Mouse (Mus musculus) small intestine, adult 2 months (tissue): ENCODE measurements around the gene Usp44. TPM values are rescaled to one million over a fixed set of nuclear protein-coding genes. Genes with fewer than 3 reads are reported as not detected.

Experiments used
- H3K27ac ChIP-seq: fragments of 200-500 bp; 2 replicates; pipeline ENCODE4 v1.5.1; 2012; ENCODE audit warnings: low read depth, low read length, control low read depth, inconsistent platforms; ENCODE audit not compliant: insufficient read depth
- H3K27me3 ChIP-seq: fragments of 200-500 bp; 2 replicates; pipeline ENCODE4 v1.6.1; 2012; ENCODE audit warnings: mild to moderate bottlenecking, moderate library complexity, low read length, inconsistent platforms; ENCODE audit not compliant: control insufficient read depth, insufficient read depth
- H3K36me3 ChIP-seq: fragments of 200-500 bp; 2 replicates; pipeline ENCODE4 v1.6.1; 2012; ENCODE audit warnings: mild to moderate bottlenecking, low read length, control low read depth, inconsistent platforms; ENCODE audit not compliant: control insufficient read depth, insufficient read depth
- H3K4me1 ChIP-seq: fragments of 200-500 bp; 2 replicates; pipeline ENCODE4 v1.6.1; 2012; ENCODE audit warnings: low read length, inconsistent platforms, mixed read lengths; ENCODE audit not compliant: control insufficient read depth, insufficient read depth, insufficient read length
- H3K4me3 ChIP-seq: fragments of 200-500 bp; 2 replicates; pipeline ENCODE4 v1.5.1; 2012; ENCODE audit warnings: low read depth, mild to moderate bottlenecking, control low read depth, inconsistent platforms, low read length, moderate library complexity
- CTCF ChIP-seq: fragments of 200-500 bp; IDR thresholded peaks from 2 replicates; pipeline ENCODE4 v1.5.1; 2012; ENCODE audit warnings: low read depth, mild to moderate bottlenecking, control low read depth, inconsistent platforms, low read length, moderate library complexity, mixed read lengths; ENCODE audit not compliant: insufficient replicate concordance, insufficient read length; ENCODE audit errors: extremely low read depth
- POLR2A ChIP-seq: fragments of 200-500 bp; IDR thresholded peaks from 2 replicates; pipeline ENCODE4 v1.6.1; 2012; ENCODE audit warnings: low read depth, mild to moderate bottlenecking, control low read depth, inconsistent platforms, low read length, moderate library complexity
- whole genome bisulfite sequencing: fragments of 180-500 bp; shearing (Covaris S2); methylation state at CpG from one replicate; pipeline ENCODE4 v1.1.7; 2018; 5-methylcytosine and 5-hydroxymethylcytosine counted together
- polyA plus RNA-seq: library from polyadenylated mRNA; depleted of rRNA; stranded (reverse); fragments of >200 nt; gene quantifications from 2 replicates; pipeline ENCODE4 v1.2.3, GENCODE M21; 2012

Gene Usp44
- polyA plus RNA-seq, 1 experiment, result 0.16 TPM

GRCm38 (mm10) chr10:93855126-93855525, 23.8 kb downstream of the Usp44 start:
- no peaks in the 10 kb centered on the region for H3K27me3 ChIP-seq
- no peak overlapping the region for H3K27ac ChIP-seq
- H3K36me3 ChIP-seq, result peaks cover 8% of the 10 kb centered on the region
- H3K4me1 ChIP-seq, result no peaks in the 10 kb centered on the region
- H3K4me3 ChIP-seq, result no peak overlapping the region
- WGBS, result 80% methylated on average over 9 of the region's 9 CpGs
- TF ChIP-seq POLR2A, result no peak

- Histone ChIP-seq H3K27ac (no peak overlapping the region), H3K36me3 (peaks cover 12% of the 10 kb centered on the region), H3K4me3 (no peak overlapping the region), H3K27me3 (no peaks in the 10 kb centered on the region), H3K4me1 (no peaks in the 10 kb centered on the region)
- 85% methylated on average over 6 of the region's 6 CpGs for WGBS
- TF ChIP-seq POLR2A, result no peak
- no peak for TF ChIP-seq CTCF
These were observed 24.7 kb downstream of the Usp44 start for GRCm38 (mm10) chr10:93856095-93856494.

GRCm38 (mm10) chr10:93868401-93868800, 37.0 kb downstream of the Usp44 start:
- Histone ChIP-seq H3K27me3 (no peaks in the 10 kb centered on the region), H3K36me3 (peaks cover 66% of the 10 kb centered on the region), H3K4me3 (no peak overlapping the region), H3K27ac (no peak overlapping the region), H3K4me1 (no peaks in the 10 kb centered on the region)
- WGBS, result 96% methylated on average over 7 of the region's 7 CpGs
- TF ChIP-seq POLR2A, result no peak
- TF ChIP-seq CTCF, result no peak

- Histone ChIP-seq H3K27ac (no peak overlapping the region), H3K36me3 (peaks cover 69% of the 10 kb centered on the region), H3K4me1 (no peaks in the 10 kb centered on the region), H3K4me3 (no peak overlapping the region), H3K27me3 (no peaks in the 10 kb centered on the region)
- TF ChIP-seq POLR2A (no peak), CTCF (no peak)
- WGBS, result 80% methylated on average over 4 of the region's 4 CpGs
These were observed 37.5 kb downstream of the Usp44 start for GRCm38 (mm10) chr10:93868886-93869285.

GRCm38 (mm10) chr10:93876772-93877171, 45.4 kb downstream of the Usp44 start:
- WGBS, result 86% methylated on average over 1 of the region's 1 CpGs
- no peaks in the 10 kb centered on the region for H3K27me3 ChIP-seq
- H3K4me3 ChIP-seq, result no peak overlapping the region
- TF ChIP-seq CTCF (no peak), POLR2A (no peak)
- H3K36me3 ChIP-seq, result peaks cover 40% of the 10 kb centered on the region
- no peak overlapping the region for H3K27ac ChIP-seq
- no peaks in the 10 kb centered on the region for H3K4me1 ChIP-seq

- WGBS, result 96% methylated on average over 4 of the region's 4 CpGs
- Histone ChIP-seq H3K4me3 (no peak overlapping the region), H3K27ac (no peak overlapping the region), H3K4me1 (no peaks in the 10 kb centered on the region), H3K36me3 (peaks cover 30% of the 10 kb centered on the region), H3K27me3 (no peaks in the 10 kb centered on the region)
- no peak for TF ChIP-seq CTCF
- no peak for TF ChIP-seq POLR2A
These were observed 47.4 kb downstream of the Usp44 start for GRCm38 (mm10) chr10:93878732-93879131.

GRCm38 (mm10) chr10:93881918-93882317, 50.6 kb downstream of the Usp44 start:
- H3K27ac ChIP-seq, result no peak overlapping the region
- H3K36me3 ChIP-seq, result peaks cover 34% of the 10 kb centered on the region
- no peaks in the 10 kb centered on the region for H3K27me3 ChIP-seq
- no peak overlapping the region for H3K4me3 ChIP-seq
- TF ChIP-seq CTCF, result no peak
- TF ChIP-seq POLR2A, result no peak
- no peaks in the 10 kb centered on the region for H3K4me1 ChIP-seq
